Mouse (Mus musculus): ENCODE results near the gene Tars2. TPM values are rescaled to one million over a fixed set of nuclear protein-coding genes. Genes with fewer than 3 reads are reported as not detected.
A peak's percentile ranks its signal among the peaks of the same experiment; 100 is the strongest.

Tars2 gene
- total and polyA plus RNA-seq, 2 experiments: 18.9 to 26.5 TPM

DNA sequence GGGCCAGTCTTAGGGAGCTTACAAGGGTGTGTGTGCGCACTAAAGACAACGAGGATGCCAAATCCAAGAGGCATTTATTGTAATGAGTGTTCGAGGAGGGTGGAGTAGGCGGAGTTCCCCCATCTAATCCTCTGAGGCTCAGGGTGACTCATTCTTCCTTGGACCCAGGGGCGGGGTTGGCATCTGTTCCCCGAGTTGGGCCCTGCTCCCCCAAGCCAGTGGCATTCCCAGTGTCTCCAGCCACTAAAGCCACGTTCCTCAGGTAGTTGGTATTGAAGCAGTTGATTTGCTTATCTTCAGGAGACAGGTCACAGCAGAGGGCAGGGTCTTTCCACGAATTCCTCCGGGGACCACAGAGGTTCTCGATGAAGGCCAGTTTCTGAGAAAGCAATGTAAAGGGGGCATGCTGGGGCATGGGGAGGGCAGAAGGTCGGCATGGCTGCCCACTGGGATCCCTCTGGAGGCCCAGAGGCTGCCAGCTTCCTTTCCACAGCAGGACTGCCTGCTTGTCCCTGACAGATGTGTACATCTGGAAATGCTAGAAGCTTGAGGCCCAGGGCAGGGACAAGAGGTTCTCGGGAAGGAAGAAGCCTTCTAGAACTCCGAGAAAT, 25.8 kb downstream of the Tars2 start:
- 84% methylated on average over 13 of the region's 13 CpGs for whole genome bisulfite sequencing
- H3K9ac ChIP-seq (ENCODE audit: low read depth, low read length): no peak overlapping the region
- no peaks in the 10 kb centered on the region for H3K79me2 ChIP-seq (ENCODE audit: control insufficient read depth, insufficient read depth, low read length)
- peaks cover 6% of the 10 kb centered on the region; the same call in 1 of the 2 replicates for H3K4me1 ChIP-seq (ENCODE audit: control insufficient read depth, insufficient read depth, low read length)
- no peak for TF ChIP-seq CTCF (IDR thresholded peaks at IDR 0.05; ENCODE audit: low read depth, low read length)
- no peak for TF ChIP-seq POLR2A (IDR thresholded peaks at IDR 0.05; ENCODE audit: extremely low read depth, insufficient read depth, low read length)
- no peak overlapping the region for H3K4me3 ChIP-seq (ENCODE audit: insufficient read depth, low read depth, low read length)
- no peaks in the 10 kb centered on the region for H3K27me3 ChIP-seq (ENCODE audit: control insufficient read depth, insufficient read depth, low read length)
- no peak for DNase-seq (ENCODE audit: extremely low read depth, low read depth, low spot score)
- H3K27ac ChIP-seq (replicated peaks; ENCODE audit: insufficient read depth, low read depth, low read length): peak overlapping the region; percentile 24
- H3K36me3 ChIP-seq (ENCODE audit: control insufficient read depth, insufficient read depth, low read length): no peaks in the 10 kb centered on the region

DNA sequence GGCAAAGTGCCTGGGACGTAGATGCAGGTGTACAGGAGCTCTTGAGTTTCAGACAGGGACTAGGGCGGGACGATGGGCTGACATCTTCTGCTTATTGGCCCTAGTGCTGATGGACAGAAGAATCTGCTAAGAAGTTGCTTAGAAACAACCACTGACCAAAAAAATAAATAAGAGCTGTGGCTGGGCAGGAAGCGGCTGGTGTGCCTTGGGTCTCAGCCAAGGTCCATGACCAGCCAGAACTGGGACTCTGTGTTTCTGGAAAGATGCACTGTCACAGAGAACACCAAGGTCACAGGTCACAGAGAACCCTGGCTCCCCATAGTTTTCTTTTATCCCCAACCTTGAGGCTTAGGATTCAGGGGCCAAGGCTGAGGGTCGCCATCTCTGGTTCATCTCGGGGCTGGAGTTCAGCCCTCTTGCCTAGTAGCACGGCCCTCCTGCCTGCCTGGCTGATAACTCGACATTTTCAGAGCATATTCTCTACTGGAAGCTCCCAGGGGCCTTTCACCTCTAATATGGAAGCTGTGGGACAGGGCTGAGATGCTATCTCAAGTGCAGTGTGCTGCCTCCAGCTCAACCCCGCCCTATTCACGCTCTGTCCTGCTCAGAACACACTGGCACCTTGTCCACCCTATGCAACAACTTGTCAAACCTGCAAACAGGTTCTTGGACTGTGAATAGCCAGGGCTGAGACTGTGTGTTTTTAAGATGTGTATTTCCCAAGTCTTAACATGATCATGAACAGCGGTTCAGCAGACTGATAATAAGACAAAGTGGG, 27.1 kb downstream of the Tars2 start:
- no peak overlapping the region for H3K4me3 ChIP-seq (ENCODE audit: insufficient read depth, low read depth, low read length)
- no peak for TF ChIP-seq CTCF (IDR thresholded peaks at IDR 0.05; ENCODE audit: low read depth, low read length)
- no peak overlapping the region for H3K9ac ChIP-seq (ENCODE audit: low read depth, low read length)
- peak overlapping the region; percentile 62 for H3K27ac ChIP-seq (replicated peaks; ENCODE audit: insufficient read depth, low read depth, low read length)
- H3K4me1 ChIP-seq (ENCODE audit: control insufficient read depth, insufficient read depth, low read length): peaks cover 6% of the 10 kb centered on the region; the same call in 1 of the 2 replicates
- H3K79me2 ChIP-seq (ENCODE audit: control insufficient read depth, insufficient read depth, low read length): no peaks in the 10 kb centered on the region
- no peaks in the 10 kb centered on the region for H3K36me3 ChIP-seq (ENCODE audit: control insufficient read depth, insufficient read depth, low read length)
- WGBS: 61% methylated on average over 11 of the region's 11 CpGs
- DNase-seq (ENCODE audit: extremely low read depth, low read depth, low spot score): peak; percentile 75
- H3K27me3 ChIP-seq (ENCODE audit: control insufficient read depth, insufficient read depth, low read length): no peaks in the 10 kb centered on the region

DNA sequence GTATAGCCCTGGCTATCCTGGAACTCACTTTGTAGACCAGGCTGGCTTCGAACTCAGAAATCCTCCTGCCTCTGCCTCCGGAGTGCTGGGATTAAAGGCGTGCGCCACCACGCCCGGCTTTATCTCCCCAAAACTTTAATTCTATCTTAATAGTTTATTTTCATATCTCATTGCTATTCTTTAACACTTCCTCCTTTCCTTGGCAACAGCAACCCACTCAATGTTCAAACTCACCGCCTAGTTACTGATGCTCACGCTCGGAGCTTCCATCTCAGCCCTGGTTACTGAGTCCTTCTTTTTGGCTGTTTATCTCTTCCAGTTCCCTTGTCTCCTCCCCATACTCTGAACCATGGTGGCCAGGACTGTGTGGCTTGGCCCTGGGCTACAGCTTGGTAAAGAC, 27.7 kb downstream of the Tars2 start:
- Histone ChIP-seq H3K27ac (replicated peaks; ENCODE audit: insufficient read depth, low read depth, low read length) (peak overlapping the region; percentile 62), H3K9ac (ENCODE audit: low read depth, low read length) (no peak overlapping the region), H3K4me1 (ENCODE audit: control insufficient read depth, insufficient read depth, low read length) (peaks cover 6% of the 10 kb centered on the region; the same call in 1 of the 2 replicates), H3K79me2 (ENCODE audit: control insufficient read depth, insufficient read depth, low read length) (no peaks in the 10 kb centered on the region), H3K27me3 (ENCODE audit: control insufficient read depth, insufficient read depth, low read length) (no peaks in the 10 kb centered on the region), H3K4me3 (ENCODE audit: insufficient read depth, low read depth, low read length) (no peak overlapping the region), H3K36me3 (ENCODE audit: control insufficient read depth, insufficient read depth, low read length) (no peaks in the 10 kb centered on the region)
- no peak for DNase-seq (ENCODE audit: extremely low read depth, low read depth, low spot score)
- 76% methylated on average over 9 of the region's 9 CpGs for WGBS
- TF ChIP-seq CTCF (IDR thresholded peaks at IDR 0.05; ENCODE audit: low read depth, low read length) (no peak), POLR2A (IDR thresholded peaks at IDR 0.05; ENCODE audit: extremely low read depth, insufficient read depth, low read length) (no peak)

DNA sequence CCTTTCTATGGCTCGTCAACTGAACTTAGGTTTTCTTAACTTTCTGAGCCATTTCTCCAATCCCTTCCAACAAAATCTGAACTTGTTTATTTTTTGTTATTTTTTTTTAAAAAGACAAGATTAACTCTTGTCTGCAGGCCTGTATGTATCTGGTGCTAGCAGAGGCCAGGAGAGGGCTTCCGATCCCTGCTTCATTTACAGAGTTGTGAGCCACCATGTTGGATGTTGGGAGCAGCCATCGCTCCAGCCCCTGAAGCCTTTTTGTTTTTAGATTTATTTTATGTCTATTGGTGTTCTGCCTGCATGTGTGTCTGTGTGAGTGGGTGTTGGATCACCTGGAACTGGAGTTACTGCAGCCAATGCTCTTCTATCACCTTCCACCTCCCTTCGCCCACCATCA, 28.2 kb downstream of the Tars2 start:
- Histone ChIP-seq H3K27me3 (ENCODE audit: control insufficient read depth, insufficient read depth, low read length) (no peaks in the 10 kb centered on the region), H3K27ac (replicated peaks; ENCODE audit: insufficient read depth, low read depth, low read length) (no peak overlapping the region), H3K4me1 (ENCODE audit: control insufficient read depth, insufficient read depth, low read length) (peaks cover 6% of the 10 kb centered on the region; the same call in 1 of the 2 replicates), H3K4me3 (ENCODE audit: insufficient read depth, low read depth, low read length) (no peak overlapping the region), H3K36me3 (ENCODE audit: control insufficient read depth, insufficient read depth, low read length) (no peaks in the 10 kb centered on the region), H3K9ac (ENCODE audit: low read depth, low read length) (no peak overlapping the region), H3K79me2 (ENCODE audit: control insufficient read depth, insufficient read depth, low read length) (no peaks in the 10 kb centered on the region)
- TF ChIP-seq CTCF (IDR thresholded peaks at IDR 0.05; ENCODE audit: low read depth, low read length) (no peak), POLR2A (IDR thresholded peaks at IDR 0.05; ENCODE audit: extremely low read depth, insufficient read depth, low read length) (no peak)
- DNase-seq (ENCODE audit: extremely low read depth, low read depth, low spot score): no peak
- 92% methylated on average over 4 of the region's 4 CpGs for WGBS

DNA sequence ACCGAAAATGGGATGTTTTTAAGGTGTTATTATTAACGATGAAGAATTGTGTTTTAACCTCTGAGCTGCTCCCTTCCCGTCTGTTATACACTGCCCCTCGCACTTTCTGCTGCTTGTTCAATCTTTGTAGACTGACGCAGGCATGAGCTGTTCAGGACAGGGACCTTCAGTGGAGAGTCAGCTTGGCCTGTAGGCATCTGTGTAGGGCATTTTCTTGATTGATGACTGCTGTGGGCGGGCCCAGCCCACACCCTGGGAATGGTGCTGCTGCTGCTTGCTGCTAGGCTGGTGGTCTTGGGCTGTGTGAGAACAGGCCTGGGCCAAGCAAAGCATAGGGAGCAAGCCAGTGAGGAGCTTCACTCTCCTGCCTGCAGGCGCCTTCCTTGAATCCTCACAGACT, 29.6 kb downstream of the Tars2 start:
- WGBS: 96% methylated on average over 7 of the region's 7 CpGs
- Histone ChIP-seq H3K27ac (replicated peaks; ENCODE audit: insufficient read depth, low read depth, low read length) (no peak overlapping the region), H3K79me2 (ENCODE audit: control insufficient read depth, insufficient read depth, low read length) (no peaks in the 10 kb centered on the region), H3K36me3 (ENCODE audit: control insufficient read depth, insufficient read depth, low read length) (no peaks in the 10 kb centered on the region), H3K27me3 (ENCODE audit: control insufficient read depth, insufficient read depth, low read length) (no peaks in the 10 kb centered on the region), H3K9ac (ENCODE audit: low read depth, low read length) (no peak overlapping the region), H3K4me1 (ENCODE audit: control insufficient read depth, insufficient read depth, low read length) (peaks cover 6% of the 10 kb centered on the region; the same call in 1 of the 2 replicates), H3K4me3 (ENCODE audit: insufficient read depth, low read depth, low read length) (no peak overlapping the region)
- no peak for DNase-seq (ENCODE audit: extremely low read depth, low read depth, low spot score)
- TF ChIP-seq CTCF (IDR thresholded peaks at IDR 0.05; ENCODE audit: low read depth, low read length): no peak
- TF ChIP-seq POLR2A (IDR thresholded peaks at IDR 0.05; ENCODE audit: extremely low read depth, insufficient read depth, low read length): no peak

DNA sequence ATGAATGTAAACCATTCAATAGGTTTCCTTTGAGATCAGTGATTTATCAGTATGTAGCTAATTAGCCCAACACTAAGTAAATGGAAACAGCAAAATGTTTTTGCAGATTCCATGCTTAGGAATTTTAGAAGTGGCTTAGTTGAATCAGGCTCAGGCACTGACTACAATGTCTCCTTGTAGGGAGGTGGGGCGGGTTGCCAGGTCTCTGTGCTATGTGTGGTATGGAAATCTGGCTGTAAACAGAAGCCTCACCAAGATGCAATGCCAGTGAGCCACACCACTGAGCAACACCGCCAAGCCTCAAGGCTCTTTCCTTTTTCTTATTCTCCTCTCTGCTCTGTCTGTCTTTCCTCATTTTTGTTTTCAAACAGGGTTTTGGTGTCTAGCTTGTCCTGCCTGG, 31.1 kb downstream of the Tars2 start:
- 91% methylated on average over 2 of the region's 2 CpGs for WGBS
- Histone ChIP-seq H3K36me3 (ENCODE audit: control insufficient read depth, insufficient read depth, low read length) (no peaks in the 10 kb centered on the region), H3K27me3 (ENCODE audit: control insufficient read depth, insufficient read depth, low read length) (no peaks in the 10 kb centered on the region), H3K27ac (replicated peaks; ENCODE audit: insufficient read depth, low read depth, low read length) (no peak overlapping the region), H3K9ac (ENCODE audit: low read depth, low read length) (no peak overlapping the region), H3K4me1 (ENCODE audit: control insufficient read depth, insufficient read depth, low read length) (peaks cover 6% of the 10 kb centered on the region; the same call in 1 of the 2 replicates), H3K79me2 (ENCODE audit: control insufficient read depth, insufficient read depth, low read length) (no peaks in the 10 kb centered on the region), H3K4me3 (ENCODE audit: insufficient read depth, low read depth, low read length) (no peak overlapping the region)
- TF ChIP-seq CTCF (IDR thresholded peaks at IDR 0.05; ENCODE audit: low read depth, low read length): no peak
- no peak for TF ChIP-seq POLR2A (IDR thresholded peaks at IDR 0.05; ENCODE audit: extremely low read depth, insufficient read depth, low read length)
- DNase-seq (ENCODE audit: extremely low read depth, low read depth, low spot score): no peak

Measured in liver, adult 2 months (tissue).